Mouse (Mus musculus): Measurements from ENCODE around the gene Pkdcc. TPM values are rescaled to one million over a fixed set of nuclear protein-coding genes. Genes with fewer than 3 reads are reported as not detected.

The Pkdcc gene
- 48.7 and 82.9 TPM in 2 replicates for polyA plus RNA-seq (2014; fragmentation: Nextera tagmentation; extraction: Ambion mirVana)

DNA sequence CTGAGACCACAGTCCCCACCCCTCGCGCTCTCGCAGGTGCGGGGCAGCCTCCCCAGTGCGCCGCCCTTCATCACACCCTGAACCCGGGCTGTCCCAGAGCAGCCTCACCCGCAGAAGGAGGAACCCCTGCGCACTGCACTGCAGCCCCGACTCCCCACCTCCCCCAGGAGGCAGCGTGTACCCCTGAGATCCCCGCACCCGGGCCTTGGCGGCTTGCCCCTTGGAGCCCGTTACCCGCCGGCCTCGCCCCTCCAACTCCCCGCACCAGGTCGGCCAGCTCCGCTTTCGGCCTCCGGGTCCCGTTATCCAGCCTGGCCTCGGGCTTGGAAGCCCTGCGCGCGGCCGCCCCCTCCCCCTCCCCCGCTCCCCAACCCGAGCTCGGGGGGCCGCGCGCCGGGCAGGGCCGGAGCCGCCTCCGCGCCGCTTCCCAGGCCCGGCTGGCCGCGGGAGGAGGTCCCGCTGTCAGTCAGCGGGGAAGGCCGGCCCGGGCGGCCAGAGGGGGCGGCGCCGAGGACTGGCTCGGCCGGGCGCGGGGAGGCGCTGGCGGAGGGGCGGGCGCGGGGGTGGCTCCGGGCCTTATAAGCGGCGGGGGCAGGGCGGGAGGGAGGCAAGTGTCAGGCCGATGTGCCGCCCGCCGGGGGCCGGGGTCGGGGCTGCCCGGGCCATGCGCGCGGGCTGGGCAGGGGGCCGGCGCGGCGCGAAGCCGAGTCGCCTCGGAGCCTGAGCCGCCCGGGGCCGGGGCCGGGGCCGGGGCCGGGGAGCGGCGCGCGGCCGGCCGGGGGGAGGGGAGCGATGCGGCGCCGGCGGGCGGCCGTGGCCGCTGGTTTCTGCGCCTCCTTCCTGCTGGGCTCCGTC, at the start of gene Pkdcc:
TSS of gene Pkdcc (plus strand) at position 619 of the 855 bp plus-strand sequence.
- ATAC-seq (ENCODE audit: low FRiP score, low TSS enrichment): peak; percentile 90
- Histone ChIP-seq H3K4me3 (ENCODE audit: low read length) (peak within 1 kb of the TSS; percentile 75), H3K4me2 (replicated peaks; ENCODE audit: low read depth, low read length) (peak within 1 kb of the TSS; percentile 94), H3K9ac (ENCODE audit: low read depth, low read length) (peak within 1 kb of the TSS; percentile 99), H3K36me3 (ENCODE audit: control insufficient read depth, insufficient read depth, low read length) (no peaks in the 10 kb centered on the region), H3K4me1 (ENCODE audit: control insufficient read depth, insufficient read depth, low read length) (peaks cover 48% of the 10 kb centered on the region), H3K9me3 (ENCODE audit: control insufficient read depth, low read length) (no peaks in the 10 kb centered on the region), H3K27ac (ENCODE audit: low read depth, low read length) (peak within 1 kb of the TSS; percentile 93), H3K27me3 (ENCODE audit: control insufficient read depth, insufficient read depth, low read length) (no peaks in the 10 kb centered on the region)
- WGBS: under 1% methylated on average over 53 of the region's 105 CpGs

DNA sequence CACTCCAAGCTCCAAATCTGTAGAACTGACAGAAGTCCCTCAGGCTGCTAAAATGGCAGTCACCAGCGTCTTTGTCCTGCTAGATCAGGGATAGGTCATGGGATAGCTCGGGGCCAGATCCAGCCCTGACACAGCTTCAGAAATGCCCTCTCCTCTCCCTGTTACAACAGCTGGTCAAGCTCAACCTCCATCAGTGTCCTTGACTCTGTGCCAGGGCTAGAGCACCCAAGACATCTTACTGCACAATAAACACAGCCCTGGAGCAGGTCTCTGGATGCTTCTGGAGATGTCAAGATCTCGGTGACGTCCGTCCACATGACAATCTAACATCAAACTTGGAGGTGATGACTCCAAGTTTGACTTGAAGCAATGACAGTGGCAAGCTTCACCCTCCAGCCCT, 48.9 kb upstream of the Pkdcc start:
- Histone ChIP-seq H3K4me3 (ENCODE audit: low read length) (no peak overlapping the region), H3K9ac (ENCODE audit: low read depth, low read length) (no peak overlapping the region), H3K4me1 (ENCODE audit: control insufficient read depth, insufficient read depth, low read length) (peaks cover 29% of the 10 kb centered on the region), H3K4me2 (replicated peaks; ENCODE audit: low read depth, low read length) (no peak overlapping the region), H3K27me3 (ENCODE audit: control insufficient read depth, insufficient read depth, low read length) (0 out of 2 replicates have a peak, but pooled peaks cover 5% of the 10 kb centered on the region), H3K36me3 (ENCODE audit: control insufficient read depth, insufficient read depth, low read length) (no peaks in the 10 kb centered on the region), H3K9me3 (ENCODE audit: control insufficient read depth, low read length) (no peaks in the 10 kb centered on the region), H3K27ac (ENCODE audit: low read depth, low read length) (peak overlapping the region; percentile 83)
- ATAC-seq (ENCODE audit: low FRiP score, low TSS enrichment): 0 out of 2 replicates have a peak, but pooled peaks have one; percentile 8
- 47% methylated on average over 5 of the region's 5 CpGs for WGBS

DNA sequence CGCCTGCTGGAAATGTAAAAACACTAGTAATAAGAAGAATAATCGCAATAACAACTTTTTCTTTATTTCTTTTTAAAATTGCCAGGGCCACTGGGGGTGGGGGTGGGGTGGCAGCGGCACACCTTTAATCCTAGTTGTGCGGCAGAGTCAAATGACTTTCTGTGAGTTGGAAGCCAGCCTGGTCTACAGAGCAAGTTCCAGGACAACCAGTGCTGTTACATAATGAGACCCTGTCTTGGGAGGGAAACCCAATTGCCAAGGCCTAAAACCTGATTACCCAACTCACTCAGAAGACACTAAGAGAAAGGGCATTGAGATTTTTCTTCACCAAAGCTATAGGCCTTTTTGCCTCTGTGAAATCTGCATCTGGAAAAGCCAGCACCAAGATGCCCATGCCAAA, 38.9 kb upstream of the Pkdcc start:
- peaks cover 64% of the 10 kb centered on the region for H3K4me1 ChIP-seq (ENCODE audit: control insufficient read depth, insufficient read depth, low read length)
- no peaks in the 10 kb centered on the region for H3K27me3 ChIP-seq (ENCODE audit: control insufficient read depth, insufficient read depth, low read length)
- H3K9ac ChIP-seq (ENCODE audit: low read depth, low read length): no peak overlapping the region
- no peak overlapping the region for H3K4me2 ChIP-seq (replicated peaks; ENCODE audit: low read depth, low read length)
- ATAC-seq (ENCODE audit: low FRiP score, low TSS enrichment): no peak
- H3K36me3 ChIP-seq (ENCODE audit: control insufficient read depth, insufficient read depth, low read length): no peaks in the 10 kb centered on the region
- 77% methylated on average over 4 of the region's 4 CpGs for WGBS
- no peak overlapping the region for H3K4me3 ChIP-seq (ENCODE audit: low read length)
- H3K9me3 ChIP-seq (ENCODE audit: control insufficient read depth, low read length): peaks cover 4% of the 10 kb centered on the region; the same call in 1 of the 2 replicates
- H3K27ac ChIP-seq (ENCODE audit: low read depth, low read length): 0 out of 2 replicates have a peak overlapping the region, but pooled peaks have one; percentile 38

DNA sequence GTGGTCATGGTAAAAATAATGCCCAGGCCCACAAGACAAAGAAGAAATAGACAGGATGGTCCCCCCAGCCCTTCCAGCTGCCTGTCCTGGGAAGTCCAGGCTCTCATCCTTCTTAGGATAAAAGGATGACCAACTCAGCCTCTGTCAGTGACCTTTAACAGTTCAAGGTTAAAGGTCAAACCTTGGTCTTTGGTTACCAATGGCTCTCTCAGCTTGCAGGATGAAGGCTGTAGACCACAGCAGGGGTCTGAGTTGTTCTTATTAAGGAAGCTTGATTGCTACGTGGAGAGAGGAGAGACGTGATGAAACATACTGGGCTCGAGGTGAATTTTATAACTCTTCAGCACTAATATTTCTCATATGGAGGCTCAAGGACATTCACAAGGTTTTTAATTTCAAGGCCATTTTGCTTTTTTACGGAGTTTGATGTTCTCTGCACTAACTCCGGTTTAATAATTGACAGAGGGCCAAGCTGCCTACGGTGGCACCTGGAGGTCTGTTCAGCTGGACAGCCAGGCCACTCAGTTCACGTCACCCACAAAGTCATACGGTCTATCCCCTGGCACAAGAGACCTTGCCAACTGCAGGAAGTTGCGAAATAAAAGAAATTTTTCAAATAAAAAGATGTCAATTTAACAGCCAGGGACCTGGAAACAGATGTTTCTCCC, 36.5 kb upstream of the Pkdcc start:
- H3K36me3 ChIP-seq (ENCODE audit: control insufficient read depth, insufficient read depth, low read length): no peaks in the 10 kb centered on the region
- peak; percentile 50; the same call in 1 of the 2 replicates for ATAC-seq (ENCODE audit: low FRiP score, low TSS enrichment)
- H3K4me1 ChIP-seq (ENCODE audit: control insufficient read depth, insufficient read depth, low read length): peaks cover 75% of the 10 kb centered on the region
- peak overlapping the region; percentile 60; the same call in 1 of the 2 replicates for H3K27ac ChIP-seq (ENCODE audit: low read depth, low read length)
- H3K4me2 ChIP-seq (replicated peaks; ENCODE audit: low read depth, low read length): no peak overlapping the region
- no peaks in the 10 kb centered on the region for H3K9me3 ChIP-seq (ENCODE audit: control insufficient read depth, low read length)
- 16% methylated on average over 9 of the region's 9 CpGs for WGBS
- no peaks in the 10 kb centered on the region for H3K27me3 ChIP-seq (ENCODE audit: control insufficient read depth, insufficient read depth, low read length)
- no peak overlapping the region for H3K9ac ChIP-seq (ENCODE audit: low read depth, low read length)
- no peak overlapping the region for H3K4me3 ChIP-seq (ENCODE audit: low read length)

DNA sequence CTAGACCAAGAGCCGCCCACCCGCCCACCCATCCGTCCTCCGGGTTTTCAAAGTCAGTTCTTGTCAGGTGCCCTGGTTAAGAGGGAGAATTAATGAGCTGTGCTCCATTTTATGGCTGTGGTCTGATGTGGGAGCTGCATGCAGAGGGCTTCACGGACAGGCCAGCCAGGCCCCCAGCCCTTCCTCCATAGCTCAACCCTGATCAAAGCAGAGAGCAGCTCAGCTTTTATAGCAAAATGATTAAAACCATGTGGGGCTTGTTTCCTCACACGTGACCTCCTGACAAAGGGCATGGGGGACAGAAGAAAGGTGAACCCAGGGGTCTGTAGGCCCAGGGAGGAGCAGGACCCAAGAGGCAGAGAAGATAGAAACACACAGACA, 36.0 kb upstream of the Pkdcc start:
- Histone ChIP-seq H3K4me2 (replicated peaks; ENCODE audit: low read depth, low read length) (no peak overlapping the region), H3K27me3 (ENCODE audit: control insufficient read depth, insufficient read depth, low read length) (no peaks in the 10 kb centered on the region), H3K36me3 (ENCODE audit: control insufficient read depth, insufficient read depth, low read length) (no peaks in the 10 kb centered on the region), H3K9ac (ENCODE audit: low read depth, low read length) (no peak overlapping the region), H3K27ac (ENCODE audit: low read depth, low read length) (peak overlapping the region; percentile 60; the same call in 1 of the 2 replicates), H3K4me1 (ENCODE audit: control insufficient read depth, insufficient read depth, low read length) (peaks cover 75% of the 10 kb centered on the region), H3K9me3 (ENCODE audit: control insufficient read depth, low read length) (no peaks in the 10 kb centered on the region), H3K4me3 (ENCODE audit: low read length) (no peak overlapping the region)
- 13% methylated on average over 6 of the region's 6 CpGs for WGBS
- ATAC-seq (ENCODE audit: low FRiP score, low TSS enrichment): peak; percentile 79

DNA sequence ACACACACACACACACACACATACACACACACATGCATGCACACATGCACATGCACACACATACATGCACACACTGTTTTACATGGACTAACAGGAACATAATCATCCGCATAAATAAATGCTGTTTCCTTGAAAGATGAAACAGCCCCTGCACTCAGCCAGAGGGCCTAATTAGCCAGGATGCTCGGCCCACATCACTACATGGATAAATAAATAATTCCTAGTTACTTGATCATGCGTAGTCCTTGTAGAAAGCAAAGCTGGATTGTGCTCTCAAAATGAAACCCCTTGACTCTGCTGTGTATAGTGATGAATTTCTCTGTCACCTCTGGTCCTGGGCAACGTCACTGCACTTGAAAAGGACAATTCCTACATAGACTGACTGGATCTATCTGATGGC, 35.5 kb upstream of the Pkdcc start:
- Histone ChIP-seq H3K4me3 (ENCODE audit: low read length) (no peak overlapping the region), H3K4me2 (replicated peaks; ENCODE audit: low read depth, low read length) (no peak overlapping the region), H3K9ac (ENCODE audit: low read depth, low read length) (no peak overlapping the region), H3K27me3 (ENCODE audit: control insufficient read depth, insufficient read depth, low read length) (no peaks in the 10 kb centered on the region), H3K4me1 (ENCODE audit: control insufficient read depth, insufficient read depth, low read length) (peaks cover 75% of the 10 kb centered on the region), H3K27ac (ENCODE audit: low read depth, low read length) (peak overlapping the region; percentile 60; the same call in 1 of the 2 replicates), H3K36me3 (ENCODE audit: control insufficient read depth, insufficient read depth, low read length) (no peaks in the 10 kb centered on the region), H3K9me3 (ENCODE audit: control insufficient read depth, low read length) (no peaks in the 10 kb centered on the region)
- WGBS: 42% methylated on average over 4 of the region's 4 CpGs
- no peak for ATAC-seq (ENCODE audit: low FRiP score, low TSS enrichment)

DNA sequence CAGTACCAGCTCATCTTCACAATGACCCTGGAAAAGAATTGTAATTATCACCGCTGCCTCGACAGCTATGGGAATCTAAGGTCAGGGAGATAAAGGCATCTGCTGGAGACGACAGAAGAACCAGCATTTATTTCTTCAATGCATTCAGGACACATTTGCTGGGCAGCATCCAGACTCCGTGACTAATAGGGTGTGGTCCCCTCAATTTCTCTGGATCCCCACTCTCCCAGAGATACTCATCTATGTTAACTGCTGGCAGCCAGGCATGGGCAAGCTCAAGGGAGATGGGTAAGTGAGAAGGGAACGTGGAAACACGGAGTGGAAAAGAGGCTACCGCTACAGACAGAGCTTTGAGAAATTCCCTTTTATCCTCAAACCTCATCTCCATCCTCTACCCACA, 34.0 kb upstream of the Pkdcc start:
- no peak overlapping the region for H3K4me2 ChIP-seq (replicated peaks; ENCODE audit: low read depth, low read length)
- WGBS: 70% methylated on average over 7 of the region's 7 CpGs
- H3K27ac ChIP-seq (ENCODE audit: low read depth, low read length): no peak overlapping the region
- no peak for ATAC-seq (ENCODE audit: low FRiP score, low TSS enrichment)
- no peaks in the 10 kb centered on the region for H3K36me3 ChIP-seq (ENCODE audit: control insufficient read depth, insufficient read depth, low read length)
- H3K9ac ChIP-seq (ENCODE audit: low read depth, low read length): no peak overlapping the region
- H3K9me3 ChIP-seq (ENCODE audit: control insufficient read depth, low read length): no peaks in the 10 kb centered on the region
- H3K4me3 ChIP-seq (ENCODE audit: low read length): no peak overlapping the region
- peaks cover 65% of the 10 kb centered on the region for H3K4me1 ChIP-seq (ENCODE audit: control insufficient read depth, insufficient read depth, low read length)
- no peaks in the 10 kb centered on the region for H3K27me3 ChIP-seq (ENCODE audit: control insufficient read depth, insufficient read depth, low read length)

DNA sequence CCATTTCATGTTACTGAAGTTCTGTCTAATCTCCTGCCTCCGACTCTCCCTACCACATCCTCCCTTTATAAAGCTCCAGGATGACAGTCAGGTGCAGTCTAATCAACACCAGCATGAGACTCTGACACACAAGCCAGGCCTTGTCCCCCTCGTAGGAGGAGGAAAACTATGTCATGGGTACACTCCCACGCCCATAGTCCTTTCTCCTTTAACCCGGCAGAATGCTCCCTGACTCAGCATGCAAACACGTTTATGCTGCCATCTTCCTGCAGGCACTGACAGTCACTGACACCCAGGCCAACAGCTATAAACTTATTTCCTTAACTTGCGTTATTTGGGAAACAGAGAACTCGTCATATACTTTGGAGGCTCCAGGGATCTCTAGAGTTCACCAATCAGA, 33.5 kb upstream of the Pkdcc start:
- no peak overlapping the region for H3K4me3 ChIP-seq (ENCODE audit: low read length)
- no peak overlapping the region for H3K9ac ChIP-seq (ENCODE audit: low read depth, low read length)
- no peaks in the 10 kb centered on the region for H3K27me3 ChIP-seq (ENCODE audit: control insufficient read depth, insufficient read depth, low read length)
- no peak overlapping the region for H3K27ac ChIP-seq (ENCODE audit: low read depth, low read length)
- WGBS: 33% methylated on average over 7 of the region's 7 CpGs
- H3K9me3 ChIP-seq (ENCODE audit: control insufficient read depth, low read length): no peaks in the 10 kb centered on the region
- ATAC-seq (ENCODE audit: low FRiP score, low TSS enrichment): no peak
- no peak overlapping the region for H3K4me2 ChIP-seq (replicated peaks; ENCODE audit: low read depth, low read length)
- peaks cover 60% of the 10 kb centered on the region for H3K4me1 ChIP-seq (ENCODE audit: control insufficient read depth, insufficient read depth, low read length)
- no peaks in the 10 kb centered on the region for H3K36me3 ChIP-seq (ENCODE audit: control insufficient read depth, insufficient read depth, low read length)

Measured in kidney, embryonic 14.5 days (tissue).